Comparison of ENCODE assay signal across 32 mouse cellular contexts in the genomic region with DNA sequence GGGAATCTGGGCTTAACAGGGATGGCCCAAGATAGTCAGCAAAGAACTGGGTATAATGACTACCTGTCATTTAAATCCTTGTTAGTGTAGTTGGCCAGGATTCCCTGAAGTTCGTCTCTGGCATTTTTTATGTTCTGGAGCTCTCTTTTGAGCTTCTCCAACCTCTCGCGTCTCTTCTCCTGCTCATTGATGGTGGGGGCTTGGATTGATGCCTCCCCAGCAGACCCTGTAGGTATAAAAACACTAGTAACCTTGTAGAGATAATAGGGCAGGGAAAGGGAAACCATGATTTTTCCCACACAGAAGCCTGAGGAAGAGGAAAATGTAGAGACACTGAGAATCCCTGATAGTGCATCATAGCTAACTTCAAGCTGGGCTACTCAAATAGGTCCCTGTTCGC. TPM values are rescaled to one million over a fixed set of nuclear protein-coding genes. Genes with fewer than 3 reads are reported as not detected.
"Had no signal": no experiment of that assay in that cellular context is flagged by ENCODE, and none has a peak within 500 bp of the region (broad histone marks: within the 10 kb centered on the region; RNA-seq: fewer than 3 reads in every experiment).

No protein-coding gene starts in this region.

RNA-seq across cellular contexts. Expression of gene Gm17654, which starts 1.0 kb away (rescaled TPM):
- total RNA-seq: gastrocnemius, adult 8-10 months; gastrocnemius, postnatal 36 days; heart, adult 18-20 months; heart, adult 8-10 months; heart, postnatal 10 days; heart, postnatal 25 days; heart, postnatal 4 days; layer of hippocampus, adult 2 months; layer of hippocampus, postnatal 10 days; layer of hippocampus, postnatal 25 days; left cerebral cortex, adult 2 months; left cerebral cortex, postnatal 14 days; left cerebral cortex, postnatal 36 days had no signal
- polyA plus RNA-seq: frontal cortex, adult 2 months; gonadal fat pad, adult 2 months; heart, embryonic 10.5 days; heart, embryonic 12.5 days; heart, embryonic 14.5 days; heart, embryonic 16.5 days; hindbrain, embryonic 10.5 days; hindbrain, embryonic 12.5 days; hindbrain, embryonic 14.5 days; hindbrain, embryonic 16.5 days; inflammation-experienced regulatory T-cells, adult 6 months; intestine, embryonic 15.5 days; intestine, postnatal 0 days; kidney, embryonic 14.5 days; kidney, embryonic 16.5 days; limb, embryonic 10.5 days; limb, embryonic 12.5 days; limb, embryonic 14.5 days; liver, embryonic 11.5 days had no signal

RNA-seq across cellular contexts. Expression of gene Gm10375, which starts 29.8 kb away (rescaled TPM):
- total RNA-seq: gastrocnemius, adult 8-10 months; gastrocnemius, postnatal 36 days; heart, adult 18-20 months; heart, adult 8-10 months; heart, postnatal 10 days; heart, postnatal 25 days; heart, postnatal 4 days; layer of hippocampus, adult 2 months; layer of hippocampus, postnatal 10 days; layer of hippocampus, postnatal 25 days; left cerebral cortex, adult 2 months; left cerebral cortex, postnatal 14 days; left cerebral cortex, postnatal 36 days had no signal
- polyA plus RNA-seq: frontal cortex, adult 2 months; gonadal fat pad, adult 2 months; heart, embryonic 10.5 days; heart, embryonic 12.5 days; heart, embryonic 14.5 days; heart, embryonic 16.5 days; hindbrain, embryonic 10.5 days; hindbrain, embryonic 12.5 days; hindbrain, embryonic 14.5 days; hindbrain, embryonic 16.5 days; inflammation-experienced regulatory T-cells, adult 6 months; intestine, embryonic 15.5 days; intestine, postnatal 0 days; kidney, embryonic 14.5 days; kidney, embryonic 16.5 days; limb, embryonic 10.5 days; limb, embryonic 12.5 days; limb, embryonic 14.5 days; liver, embryonic 11.5 days had no signal

RNA-seq across cellular contexts. Expression of gene Gm5799, which starts 34.6 kb away (rescaled TPM):
- total RNA-seq: gastrocnemius, adult 8-10 months; gastrocnemius, postnatal 36 days; heart, adult 18-20 months; heart, adult 8-10 months; heart, postnatal 25 days; layer of hippocampus, postnatal 10 days; layer of hippocampus, postnatal 25 days had no signal
- polyA plus RNA-seq: heart, embryonic 10.5 days; heart, embryonic 12.5 days; heart, embryonic 14.5 days; heart, embryonic 16.5 days; hindbrain, embryonic 10.5 days; hindbrain, embryonic 12.5 days; hindbrain, embryonic 14.5 days; hindbrain, embryonic 16.5 days; inflammation-experienced regulatory T-cells, adult 6 months; intestine, embryonic 15.5 days; intestine, postnatal 0 days; kidney, embryonic 14.5 days; kidney, embryonic 16.5 days; limb, embryonic 10.5 days; limb, embryonic 14.5 days; liver, embryonic 11.5 days had no signal
